Mouse (Mus musculus): ENCODE results near the gene Ccdc155. TPM values are rescaled to one million over a fixed set of nuclear protein-coding genes. Genes with fewer than 3 reads are reported as not detected.

Gene Ccdc155
- polyA plus RNA-seq, 1 experiment from 2014 or later, result 1.2 TPM

GRCm38 (mm10) chr7:45216442-45217183 is 11.9 kb upstream of the Ccdc155 start:
- H3K9me3 ChIP-seq, result no peaks in the 10 kb centered on the region
- H3K36me3 ChIP-seq, result peaks cover 39% of the 10 kb centered on the region
- peaks cover 34% of the 10 kb centered on the region for H3K4me1 ChIP-seq
- peak overlapping the region; percentile 75 for H3K4me3 ChIP-seq
- peak overlapping the region; percentile 74 for H3K4me2 ChIP-seq
- H3K27me3 ChIP-seq, result peaks cover 9% of the 10 kb centered on the region
- H3K27ac ChIP-seq, result peak overlapping the region; percentile 95
- 1% methylated on average over 13 of the region's 13 CpGs for WGBS
- ATAC-seq (ENCODE audit: insufficient number of reproducible peaks, low FRiP score, low TSS enrichment, low read depth), result peak; percentile 74
- H3K9ac ChIP-seq, result peak overlapping the region; percentile 97

GRCm38 (mm10) chr7:45215673-45216441 is 11.2 kb upstream of the Ccdc155 start, which contains the start of gene Tead2:
Gene Tead2, plus strand, starts transcription at chr7:45215753.
- WGBS, result 0% methylated on average over 54 of the region's 55 CpGs
- Histone ChIP-seq H3K36me3 (peaks cover 31% of the 10 kb centered on the region), H3K4me3 (peak within 1 kb of the TSS; percentile 75), H3K9ac (peak within 1 kb of the TSS; percentile 97), H3K27ac (peak within 1 kb of the TSS; percentile 95), H3K4me2 (peak within 1 kb of the TSS; percentile 74), H3K4me1 (peaks cover 37% of the 10 kb centered on the region), H3K9me3 (no peaks in the 10 kb centered on the region), H3K27me3 (peaks cover 16% of the 10 kb centered on the region)
- peak; percentile 61 for ATAC-seq (ENCODE audit: insufficient number of reproducible peaks, low FRiP score, low TSS enrichment, low read depth)

- H3K36me3 ChIP-seq, result peaks cover 10% of the 10 kb centered on the region
- H3K27ac ChIP-seq, result no peak overlapping the region
- H3K4me3 ChIP-seq, result no peak overlapping the region
- H3K27me3 ChIP-seq, result peaks cover 31% of the 10 kb centered on the region
- peaks cover 35% of the 10 kb centered on the region for H3K4me1 ChIP-seq
- no peak for ATAC-seq (ENCODE audit: insufficient number of reproducible peaks, low FRiP score, low TSS enrichment, low read depth)
- H3K9ac ChIP-seq, result no peak overlapping the region
- WGBS, result 66% methylated on average over 5 of the region's 5 CpGs
- no peaks in the 10 kb centered on the region for H3K9me3 ChIP-seq
- no peak overlapping the region for H3K4me2 ChIP-seq
Measured at GRCm38 (mm10) chr7:45213708-45214107, 9.0 kb upstream of the Ccdc155 start.

GRCm38 (mm10) chr7:45212356-45212755 is 7.7 kb upstream of the Ccdc155 start:
- no peak overlapping the region for H3K9ac ChIP-seq
- peaks cover 23% of the 10 kb centered on the region for H3K4me1 ChIP-seq
- H3K4me3 ChIP-seq, result no peak overlapping the region
- H3K4me2 ChIP-seq, result no peak overlapping the region
- H3K36me3 ChIP-seq, result no peaks in the 10 kb centered on the region
- no peaks in the 10 kb centered on the region for H3K9me3 ChIP-seq
- H3K27me3 ChIP-seq, result peaks cover 31% of the 10 kb centered on the region
- no peak for ATAC-seq (ENCODE audit: insufficient number of reproducible peaks, low FRiP score, low TSS enrichment, low read depth)
- H3K27ac ChIP-seq, result no peak overlapping the region
- WGBS, result 70% methylated on average over 7 of the region's 7 CpGs

GRCm38 (mm10) chr7:45211851-45212251 is 7.2 kb upstream of the Ccdc155 start, which contains the start of gene Dkkl1:
Gene Dkkl1, minus strand, starts transcription at chr7:45212147.
- H3K4me1 ChIP-seq, result peaks cover 18% of the 10 kb centered on the region
- H3K9ac ChIP-seq, result no peak within 1 kb of the TSS
- H3K4me2 ChIP-seq, result peak within 1 kb of the TSS; percentile 29
- H3K4me3 ChIP-seq, result peak within 1 kb of the TSS; percentile 14; the same call in 1 of the 2 replicates
- H3K9me3 ChIP-seq, result no peaks in the 10 kb centered on the region
- no peak for ATAC-seq (ENCODE audit: insufficient number of reproducible peaks, low FRiP score, low TSS enrichment, low read depth)
- no peaks in the 10 kb centered on the region for H3K36me3 ChIP-seq
- peaks cover 31% of the 10 kb centered on the region for H3K27me3 ChIP-seq
- WGBS, result 5% methylated on average over 17 of the region's 17 CpGs
- no peak within 1 kb of the TSS for H3K27ac ChIP-seq

GRCm38 (mm10) chr7:45211070-45211469 is 6.4 kb upstream of the Ccdc155 start:
- Histone ChIP-seq H3K9me3 (no peaks in the 10 kb centered on the region), H3K4me3 (no peak overlapping the region), H3K27me3 (peaks cover 31% of the 10 kb centered on the region), H3K4me1 (peaks cover 14% of the 10 kb centered on the region), H3K27ac (no peak overlapping the region), H3K36me3 (no peaks in the 10 kb centered on the region), H3K9ac (no peak overlapping the region), H3K4me2 (no peak overlapping the region)
- ATAC-seq (ENCODE audit: insufficient number of reproducible peaks, low FRiP score, low TSS enrichment, low read depth), result no peak
- 66% methylated on average over 10 of the region's 10 CpGs for WGBS

GRCm38 (mm10) chr7:45208260-45208659 is 3.6 kb upstream of the Ccdc155 start:
- Histone ChIP-seq H3K27me3 (peaks cover 31% of the 10 kb centered on the region), H3K4me1 (peaks cover 13% of the 10 kb centered on the region; the same call in 1 of the 2 replicates), H3K4me2 (no peak overlapping the region), H3K36me3 (no peaks in the 10 kb centered on the region), H3K27ac (no peak overlapping the region), H3K9ac (no peak overlapping the region), H3K4me3 (no peak overlapping the region), H3K9me3 (no peaks in the 10 kb centered on the region)
- no peak for ATAC-seq (ENCODE audit: insufficient number of reproducible peaks, low FRiP score, low TSS enrichment, low read depth)
- 79% methylated on average over 6 of the region's 6 CpGs for WGBS

- 49% methylated on average over 10 of the region's 10 CpGs for WGBS
- H3K4me1 ChIP-seq, result peaks cover 5% of the 10 kb centered on the region; the same call in 1 of the 2 replicates
- 0 out of 2 replicates have a peak, but pooled peaks cover 4% of the 10 kb centered on the region for H3K27me3 ChIP-seq
- H3K9ac ChIP-seq, result no peak overlapping the region
- H3K36me3 ChIP-seq, result no peaks in the 10 kb centered on the region
- no peak overlapping the region for H3K27ac ChIP-seq
- no peak overlapping the region for H3K4me3 ChIP-seq
- ATAC-seq (ENCODE audit: insufficient number of reproducible peaks, low FRiP score, low TSS enrichment, low read depth), result no peak
- H3K9me3 ChIP-seq, result no peaks in the 10 kb centered on the region
- no peak overlapping the region for H3K4me2 ChIP-seq
Measured at GRCm38 (mm10) chr7:45202654-45203053, 2.0 kb downstream of the Ccdc155 start.

GRCm38 (mm10) chr7:45198961-45199360 is 5.7 kb downstream of the Ccdc155 start:
- 79% methylated on average over 11 of the region's 11 CpGs for WGBS
- no peak overlapping the region for H3K4me2 ChIP-seq
- H3K4me1 ChIP-seq, result peaks cover 3% of the 10 kb centered on the region; the same call in 1 of the 2 replicates
- H3K36me3 ChIP-seq, result no peaks in the 10 kb centered on the region
- H3K27me3 ChIP-seq, result peaks cover 7% of the 10 kb centered on the region; the same call in 1 of the 2 replicates
- no peak for ATAC-seq (ENCODE audit: insufficient number of reproducible peaks, low FRiP score, low TSS enrichment, low read depth)
- H3K9me3 ChIP-seq, result no peaks in the 10 kb centered on the region
- H3K4me3 ChIP-seq, result no peak overlapping the region
- H3K27ac ChIP-seq, result no peak overlapping the region
- H3K9ac ChIP-seq, result no peak overlapping the region

- 13% methylated on average over 5 of the region's 5 CpGs for WGBS
- H3K27me3 ChIP-seq, result peaks cover 7% of the 10 kb centered on the region; the same call in 1 of the 2 replicates
- no peak overlapping the region for H3K27ac ChIP-seq
- peaks cover 3% of the 10 kb centered on the region; the same call in 1 of the 2 replicates for H3K4me1 ChIP-seq
- H3K9me3 ChIP-seq, result no peaks in the 10 kb centered on the region
- no peak overlapping the region for H3K4me2 ChIP-seq
- no peak overlapping the region for H3K4me3 ChIP-seq
- H3K36me3 ChIP-seq, result no peaks in the 10 kb centered on the region
- no peak for ATAC-seq (ENCODE audit: insufficient number of reproducible peaks, low FRiP score, low TSS enrichment, low read depth)
- H3K9ac ChIP-seq, result no peak overlapping the region
Measured at GRCm38 (mm10) chr7:45198435-45198834, 6.3 kb downstream of the Ccdc155 start.

GRCm38 (mm10) chr7:45196994-45197393 is 7.7 kb downstream of the Ccdc155 start:
- no peak overlapping the region for H3K4me2 ChIP-seq
- H3K27ac ChIP-seq, result no peak overlapping the region
- H3K9ac ChIP-seq, result no peak overlapping the region
- peaks cover 6% of the 10 kb centered on the region for H3K4me1 ChIP-seq
- H3K36me3 ChIP-seq, result no peaks in the 10 kb centered on the region
- ATAC-seq (ENCODE audit: insufficient number of reproducible peaks, low FRiP score, low TSS enrichment, low read depth), result no peak
- peaks cover 7% of the 10 kb centered on the region; the same call in 1 of the 2 replicates for H3K27me3 ChIP-seq
- no peaks in the 10 kb centered on the region for H3K9me3 ChIP-seq
- 60% methylated on average over 5 of the region's 5 CpGs for WGBS
- H3K4me3 ChIP-seq, result no peak overlapping the region

- no peak overlapping the region for H3K9ac ChIP-seq
- peaks cover 7% of the 10 kb centered on the region; the same call in 1 of the 2 replicates for H3K27me3 ChIP-seq
- no peak for ATAC-seq (ENCODE audit: insufficient number of reproducible peaks, low FRiP score, low TSS enrichment, low read depth)
- H3K36me3 ChIP-seq, result no peaks in the 10 kb centered on the region
- no peak overlapping the region for H3K4me2 ChIP-seq
- H3K4me3 ChIP-seq, result no peak overlapping the region
- no peaks in the 10 kb centered on the region for H3K9me3 ChIP-seq
- peaks cover 10% of the 10 kb centered on the region for H3K4me1 ChIP-seq
- no peak overlapping the region for H3K27ac ChIP-seq
- 85% methylated on average over 4 of the region's 4 CpGs for WGBS
Measured at GRCm38 (mm10) chr7:45196176-45196535, 8.5 kb downstream of the Ccdc155 start.

All from limb, embryonic 15.5 days (tissue).